Mouse (Mus musculus): Measurements from ENCODE around the gene Zfp169.

- TF ChIP-seq CHD2 (IDR thresholded peaks at IDR 0.05; ENCODE audit: low read depth, low read length) (no peak), MAFK (IDR thresholded peaks at IDR 0.05; ENCODE audit: insufficient read depth, low read depth, low read length) (no peak), ZC3H11A (IDR thresholded peaks at IDR 0.05; ENCODE audit: borderline replicate concordance, low read depth, low read length) (no peak)
These were observed 10.8 kb downstream of the Zfp169 start for GRCm38 (mm10) chr13:48502422-48502821.
